Mouse (Mus musculus) megakaryocyte, embryonic 14.5 days (primary cell): ENCODE data around the gene Kdm5b.

Experiments used
- FLI1 ChIP-seq: IDR thresholded peaks from 2 replicates; pipeline ENCODE4 v1.6.1; 2012; ENCODE audit warnings: low read length, inconsistent platforms, mixed read lengths
- GATA1 ChIP-seq: IDR thresholded peaks from 3 replicates; pipeline ENCODE4 v1.6.1; 2012; ENCODE audit warnings: mixed read lengths, low read length, inconsistent platforms, borderline replicate concordance

DNA sequence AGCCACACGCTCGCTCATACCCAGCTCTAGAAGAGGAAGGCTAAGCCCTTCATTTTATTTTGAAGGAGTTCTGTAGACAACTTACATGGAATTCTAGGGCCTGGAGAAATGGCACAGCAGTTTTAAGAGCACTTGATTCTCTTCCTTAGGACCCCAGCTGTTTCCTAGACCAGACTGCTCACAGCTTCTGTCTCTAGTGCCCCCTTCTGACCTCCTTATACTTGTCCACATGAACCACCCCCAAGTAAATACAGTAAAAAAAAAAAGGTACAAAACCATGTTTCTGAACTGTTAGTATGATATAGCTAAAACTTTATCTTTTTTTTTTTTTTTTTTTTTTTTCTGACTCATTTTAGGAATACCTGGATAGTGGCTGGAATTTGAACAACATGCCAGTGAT lies 44.1 kb downstream of the Kdm5b start:
- TF ChIP-seq GATA1 (no peak), FLI1 (no peak)
